Mouse (Mus musculus): ENCODE data around the gene Cpne4. TPM values are rescaled to one million over a fixed set of nuclear protein-coding genes. Genes with fewer than 3 reads are reported as not detected.

The Cpne4 gene
- polyA plus RNA-seq, 1 experiment, result 0.24 TPM

DNA sequence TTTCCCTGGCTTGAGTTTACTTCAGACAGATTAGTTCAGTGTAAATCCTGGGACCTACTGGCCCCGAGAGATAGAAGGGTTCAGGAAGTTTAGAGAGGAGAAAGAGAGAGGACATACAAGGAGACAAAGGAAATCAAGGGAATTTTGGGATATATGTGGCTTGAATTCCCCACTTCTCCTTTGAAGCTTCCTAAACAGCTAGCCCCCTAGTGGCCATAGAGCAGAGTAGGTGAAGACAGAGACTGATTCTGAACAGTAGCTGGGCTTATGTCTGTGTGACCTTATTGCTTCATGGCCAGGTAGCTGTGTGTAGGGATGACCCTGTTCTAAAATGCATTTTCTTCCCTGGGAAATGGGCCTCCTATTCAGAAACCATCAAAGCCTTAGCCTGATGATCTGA is 129.6 kb downstream of the Cpne4 start:
- no peaks in the 10 kb centered on the region for H3K27me3 ChIP-seq (ENCODE audit: control insufficient read depth, insufficient read depth, low read length)
- no peaks in the 10 kb centered on the region for H3K4me1 ChIP-seq (ENCODE audit: control insufficient read depth, insufficient read depth, insufficient read length, low read length)
- WGBS, result 24% methylated on average over 1 of the region's 1 CpGs
- no peaks in the 10 kb centered on the region for H3K36me3 ChIP-seq (ENCODE audit: control insufficient read depth, insufficient read depth, low read length)
- no peak overlapping the region for H3K27ac ChIP-seq (ENCODE audit: insufficient read depth, low read depth, low read length)
- no peak for TF ChIP-seq CTCF (IDR thresholded peaks at IDR 0.05; ENCODE audit: extremely low read depth, insufficient read length, insufficient replicate concordance, low read depth, low read length)
- TF ChIP-seq POLR2A (IDR thresholded peaks at IDR 0.05; ENCODE audit: low read depth, low read length), result no peak
- H3K4me3 ChIP-seq (ENCODE audit: low read depth, low read length), result no peak overlapping the region

DNA sequence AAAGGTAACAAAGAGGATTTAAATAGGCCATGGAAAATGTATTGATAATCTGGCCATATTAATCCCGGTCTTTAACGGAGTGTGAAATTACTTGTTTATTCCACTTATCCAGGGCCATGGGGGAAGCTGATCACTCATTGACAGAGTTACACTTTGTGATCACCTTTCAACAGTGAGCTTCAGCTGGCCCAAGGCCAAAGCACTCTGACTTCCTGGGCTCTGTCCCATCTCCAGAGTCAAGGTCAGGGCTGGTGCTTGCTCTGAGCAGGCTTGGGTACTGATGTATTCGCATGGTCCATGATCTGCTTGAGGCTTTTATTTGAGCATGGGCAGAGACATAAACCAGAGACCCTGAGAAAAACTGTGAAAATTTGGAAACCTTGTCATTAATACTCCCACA is 131.5 kb downstream of the Cpne4 start:
- 88% methylated on average over 3 of the region's 3 CpGs for WGBS
- no peaks in the 10 kb centered on the region for H3K36me3 ChIP-seq (ENCODE audit: control insufficient read depth, insufficient read depth, low read length)
- TF ChIP-seq POLR2A (IDR thresholded peaks at IDR 0.05; ENCODE audit: low read depth, low read length), result no peak
- TF ChIP-seq CTCF (IDR thresholded peaks at IDR 0.05; ENCODE audit: extremely low read depth, insufficient read length, insufficient replicate concordance, low read depth, low read length), result no peak
- H3K27ac ChIP-seq (ENCODE audit: insufficient read depth, low read depth, low read length), result no peak overlapping the region
- H3K4me1 ChIP-seq (ENCODE audit: control insufficient read depth, insufficient read depth, insufficient read length, low read length), result no peaks in the 10 kb centered on the region
- H3K27me3 ChIP-seq (ENCODE audit: control insufficient read depth, insufficient read depth, low read length), result no peaks in the 10 kb centered on the region
- H3K4me3 ChIP-seq (ENCODE audit: low read depth, low read length), result no peak overlapping the region

DNA sequence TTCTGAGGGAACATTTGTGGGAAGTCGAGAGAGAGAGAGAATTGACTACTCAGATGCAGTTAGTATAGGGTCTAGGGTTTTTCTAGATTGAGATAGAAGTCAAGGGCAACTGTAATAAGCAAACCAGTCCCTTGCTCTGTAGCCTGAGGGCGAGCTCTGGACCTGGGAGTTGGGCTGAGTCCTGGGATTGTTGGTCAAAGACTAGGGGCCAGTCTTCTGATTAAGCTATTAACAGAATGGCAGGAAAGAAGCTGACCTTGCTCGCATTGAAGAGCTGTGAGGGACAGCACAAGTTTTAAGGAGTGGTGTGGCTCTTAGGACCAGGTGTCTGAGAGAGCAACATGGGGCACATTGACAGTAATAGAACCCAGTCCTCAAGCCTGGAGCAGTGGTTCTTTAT is 140.0 kb downstream of the Cpne4 start:
- H3K4me3 ChIP-seq (ENCODE audit: low read depth, low read length), result no peak overlapping the region
- H3K27me3 ChIP-seq (ENCODE audit: control insufficient read depth, insufficient read depth, low read length), result no peaks in the 10 kb centered on the region
- no peak overlapping the region for H3K27ac ChIP-seq (ENCODE audit: insufficient read depth, low read depth, low read length)
- WGBS, result 54% methylated on average over 3 of the region's 3 CpGs
- no peaks in the 10 kb centered on the region for H3K4me1 ChIP-seq (ENCODE audit: control insufficient read depth, insufficient read depth, insufficient read length, low read length)
- no peaks in the 10 kb centered on the region for H3K36me3 ChIP-seq (ENCODE audit: control insufficient read depth, insufficient read depth, low read length)
- TF ChIP-seq POLR2A (IDR thresholded peaks at IDR 0.05; ENCODE audit: low read depth, low read length) (no peak), CTCF (IDR thresholded peaks at IDR 0.05; ENCODE audit: extremely low read depth, insufficient read length, insufficient replicate concordance, low read depth, low read length) (no peak)

DNA sequence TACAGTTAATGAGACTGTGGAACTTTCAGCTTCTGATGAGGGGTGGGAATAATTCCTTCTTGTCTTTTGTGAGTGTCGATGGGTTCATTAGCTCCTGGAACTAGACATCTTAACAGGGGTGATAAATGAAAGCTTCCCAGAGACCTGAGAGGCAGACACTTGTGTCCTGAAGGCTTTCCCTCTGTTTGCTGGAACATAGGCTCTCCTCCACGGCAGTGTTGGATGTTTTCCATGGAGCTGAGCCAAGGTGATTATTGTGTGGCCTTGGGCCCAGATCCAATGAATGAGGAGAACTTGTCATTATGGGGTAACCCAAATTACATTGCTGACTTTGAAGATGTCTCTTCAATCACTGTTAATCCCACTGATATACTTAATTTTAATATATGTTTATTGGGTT is 146.1 kb downstream of the Cpne4 start:
- H3K4me1 ChIP-seq (ENCODE audit: control insufficient read depth, insufficient read depth, insufficient read length, low read length), result no peaks in the 10 kb centered on the region
- no peak overlapping the region for H3K4me3 ChIP-seq (ENCODE audit: low read depth, low read length)
- no peaks in the 10 kb centered on the region for H3K27me3 ChIP-seq (ENCODE audit: control insufficient read depth, insufficient read depth, low read length)
- TF ChIP-seq POLR2A (IDR thresholded peaks at IDR 0.05; ENCODE audit: low read depth, low read length) (no peak), CTCF (IDR thresholded peaks at IDR 0.05; ENCODE audit: extremely low read depth, insufficient read length, insufficient replicate concordance, low read depth, low read length) (no peak)
- 44% methylated on average over 2 of the region's 2 CpGs for WGBS
- no peaks in the 10 kb centered on the region for H3K36me3 ChIP-seq (ENCODE audit: control insufficient read depth, insufficient read depth, low read length)
- H3K27ac ChIP-seq (ENCODE audit: insufficient read depth, low read depth, low read length), result no peak overlapping the region

DNA sequence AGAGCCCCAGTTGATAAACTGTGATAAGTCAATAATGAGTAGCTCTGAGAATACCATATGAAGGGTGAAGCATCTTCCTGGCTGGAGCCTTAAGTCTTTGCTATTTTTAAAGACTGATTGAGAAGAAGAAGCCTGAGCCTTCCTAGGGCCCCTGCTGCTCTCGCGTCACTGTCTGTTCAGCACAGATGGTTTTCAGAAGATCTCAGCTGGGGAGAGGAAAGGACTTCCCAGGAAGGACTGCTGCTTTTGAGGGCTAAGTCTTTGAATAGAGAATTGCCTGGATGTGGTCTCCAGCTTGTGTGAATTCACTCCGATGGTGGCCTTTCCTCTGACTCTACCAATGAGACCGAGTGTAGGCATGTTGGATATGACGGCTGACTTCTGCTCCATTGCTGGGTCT is 163.7 kb downstream of the Cpne4 start:
- Histone ChIP-seq H3K27me3 (ENCODE audit: control insufficient read depth, insufficient read depth, low read length) (no peaks in the 10 kb centered on the region), H3K27ac (ENCODE audit: insufficient read depth, low read depth, low read length) (no peak overlapping the region), H3K4me1 (ENCODE audit: control insufficient read depth, insufficient read depth, insufficient read length, low read length) (no peaks in the 10 kb centered on the region), H3K36me3 (ENCODE audit: control insufficient read depth, insufficient read depth, low read length) (no peaks in the 10 kb centered on the region), H3K4me3 (ENCODE audit: low read depth, low read length) (no peak overlapping the region)
- TF ChIP-seq POLR2A (IDR thresholded peaks at IDR 0.05; ENCODE audit: low read depth, low read length) (no peak), CTCF (IDR thresholded peaks at IDR 0.05; ENCODE audit: extremely low read depth, insufficient read length, insufficient replicate concordance, low read depth, low read length) (no peak)
- 89% methylated on average over 5 of the region's 5 CpGs for WGBS

DNA sequence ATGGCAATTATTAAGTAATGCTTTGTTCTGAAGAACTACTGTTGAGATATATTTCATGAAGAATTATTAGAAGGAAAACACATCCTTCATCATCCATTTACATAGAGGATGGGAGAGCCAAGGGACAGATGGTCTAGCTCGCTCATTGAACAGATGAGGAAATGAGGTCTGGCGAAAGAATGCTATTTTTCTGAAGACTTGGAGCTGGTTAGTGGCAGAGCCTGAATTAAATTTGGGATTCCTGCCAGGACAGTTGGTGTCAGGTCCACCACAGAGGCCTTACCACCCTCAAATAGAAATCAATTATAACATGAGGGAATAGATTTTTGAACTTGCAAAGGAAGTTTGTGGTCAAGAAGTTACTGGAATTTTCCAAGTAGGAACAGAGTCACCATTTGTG is 178.2 kb downstream of the Cpne4 start:
- TF ChIP-seq POLR2A (IDR thresholded peaks at IDR 0.05; ENCODE audit: low read depth, low read length), result no peak
- no peak for TF ChIP-seq CTCF (IDR thresholded peaks at IDR 0.05; ENCODE audit: extremely low read depth, insufficient read length, insufficient replicate concordance, low read depth, low read length)
- 79% methylated on average over 2 of the region's 2 CpGs for WGBS
- Histone ChIP-seq H3K4me3 (ENCODE audit: low read depth, low read length) (no peak overlapping the region), H3K4me1 (ENCODE audit: control insufficient read depth, insufficient read depth, insufficient read length, low read length) (no peaks in the 10 kb centered on the region), H3K27me3 (ENCODE audit: control insufficient read depth, insufficient read depth, low read length) (no peaks in the 10 kb centered on the region), H3K36me3 (ENCODE audit: control insufficient read depth, insufficient read depth, low read length) (no peaks in the 10 kb centered on the region), H3K27ac (ENCODE audit: insufficient read depth, low read depth, low read length) (no peak overlapping the region)

DNA sequence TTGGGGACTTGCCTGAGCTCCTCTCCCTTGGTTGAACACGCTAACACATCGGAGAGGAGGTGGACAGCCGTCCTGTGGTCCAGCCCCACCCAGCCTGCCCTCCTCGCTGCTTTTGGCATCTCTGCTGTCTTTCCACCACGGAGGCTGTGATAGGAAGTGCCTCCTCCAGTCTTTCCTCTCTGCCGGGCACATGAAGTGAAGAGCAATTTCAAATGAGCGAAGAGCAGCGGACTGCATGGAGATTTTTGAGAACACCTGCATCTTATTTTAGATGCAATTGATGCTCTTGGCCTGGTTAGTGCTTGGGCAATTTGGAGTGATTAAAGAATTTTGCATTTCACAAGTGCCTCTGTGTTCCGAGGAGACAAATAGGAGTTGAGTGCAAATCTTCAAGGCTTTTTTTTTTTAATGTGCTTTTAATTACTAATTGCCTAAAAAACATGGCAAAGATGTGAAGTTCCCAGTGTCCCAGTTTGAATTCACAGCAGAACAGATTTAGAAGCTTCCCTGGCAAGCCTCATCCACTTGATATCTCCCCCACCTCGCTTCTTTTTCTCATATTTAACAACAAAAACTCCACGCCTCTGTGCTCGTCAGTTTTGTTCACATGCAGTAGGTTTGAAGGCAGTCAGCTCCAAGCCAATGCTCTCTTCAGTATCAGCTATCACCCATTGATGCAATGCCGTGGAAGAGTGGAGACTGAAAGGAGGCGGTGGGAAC is 195.7 kb downstream of the Cpne4 start:
- TF ChIP-seq POLR2A (IDR thresholded peaks at IDR 0.05; ENCODE audit: low read depth, low read length), result no peak
- TF ChIP-seq CTCF (IDR thresholded peaks at IDR 0.05; ENCODE audit: extremely low read depth, insufficient read length, insufficient replicate concordance, low read depth, low read length), result no peak
- Histone ChIP-seq H3K36me3 (ENCODE audit: control insufficient read depth, insufficient read depth, low read length) (no peaks in the 10 kb centered on the region), H3K4me1 (ENCODE audit: control insufficient read depth, insufficient read depth, insufficient read length, low read length) (no peaks in the 10 kb centered on the region), H3K27ac (ENCODE audit: insufficient read depth, low read depth, low read length) (no peak overlapping the region), H3K27me3 (ENCODE audit: control insufficient read depth, insufficient read depth, low read length) (no peaks in the 10 kb centered on the region), H3K4me3 (ENCODE audit: low read depth, low read length) (no peak overlapping the region)
- WGBS, result 79% methylated on average over 14 of the region's 14 CpGs
